Mouse (Mus musculus): Measurements from ENCODE around the gene Ddr1. TPM values are rescaled to one million over a fixed set of nuclear protein-coding genes. Genes with fewer than 3 reads are reported as not detected.

Ddr1 gene
- 52.9 and 87.2 TPM in 2 replicates for polyA plus RNA-seq (2014; fragmentation: Nextera tagmentation; extraction: Ambion mirVana)

GRCm38 (mm10) chr17:35704621-35705464 is at the start of gene Ddr1:
Ddr1 (minus strand) TSS chr17:35704621.
- 2% methylated on average over 19 of the region's 19 CpGs for WGBS
- ATAC-seq (ENCODE audit: low FRiP score, low TSS enrichment) (peak; percentile 57), DNase-seq (peak; percentile 87)
- Histone ChIP-seq H3K4me3 (replicated peaks; ENCODE audit: low read depth, low read length) (peak within 1 kb of the TSS; percentile 77), H3K27me3 (ENCODE audit: control insufficient read depth, insufficient read depth, low read length) (no peaks in the 10 kb centered on the region), H3K4me2 (ENCODE audit: low read length) (peak within 1 kb of the TSS; percentile 89), H3K9me3 (ENCODE audit: control insufficient read depth, low read length) (no peaks in the 10 kb centered on the region), H3K36me3 (ENCODE audit: control insufficient read depth, insufficient read depth, low read length) (no peaks in the 10 kb centered on the region), H3K4me1 (ENCODE audit: control insufficient read depth, insufficient read depth, low read length) (peaks cover 22% of the 10 kb centered on the region), H3K9ac (replicated peaks; ENCODE audit: low read length) (peak within 1 kb of the TSS; percentile 68), H3K27ac (replicated peaks; ENCODE audit: low read depth, low read length) (peak within 1 kb of the TSS; percentile 98)

- Histone ChIP-seq H3K9me3 (ENCODE audit: control insufficient read depth, low read length) (no peaks in the 10 kb centered on the region), H3K9ac (replicated peaks; ENCODE audit: low read length) (no peak overlapping the region), H3K4me1 (ENCODE audit: control insufficient read depth, insufficient read depth, low read length) (no peaks in the 10 kb centered on the region), H3K4me2 (ENCODE audit: low read length) (no peak overlapping the region), H3K27me3 (ENCODE audit: control insufficient read depth, insufficient read depth, low read length) (no peaks in the 10 kb centered on the region), H3K4me3 (replicated peaks; ENCODE audit: low read depth, low read length) (no peak overlapping the region), H3K27ac (replicated peaks; ENCODE audit: low read depth, low read length) (no peak overlapping the region), H3K36me3 (ENCODE audit: control insufficient read depth, insufficient read depth, low read length) (no peaks in the 10 kb centered on the region)
- ATAC-seq (ENCODE audit: low FRiP score, low TSS enrichment): no peak
- WGBS: 96% methylated on average over 7 of the region's 7 CpGs
- DNase-seq: no peak
Observed at GRCm38 (mm10) chr17:35753668-35754067, 49.2 kb upstream of the Ddr1 start.

GRCm38 (mm10) chr17:35752221-35752811 is 47.9 kb upstream of the Ddr1 start:
- DNase-seq (peak; percentile 42), ATAC-seq (ENCODE audit: low FRiP score, low TSS enrichment) (no peak)
- Histone ChIP-seq H3K36me3 (ENCODE audit: control insufficient read depth, insufficient read depth, low read length) (no peaks in the 10 kb centered on the region), H3K9me3 (ENCODE audit: control insufficient read depth, low read length) (no peaks in the 10 kb centered on the region), H3K27me3 (ENCODE audit: control insufficient read depth, insufficient read depth, low read length) (no peaks in the 10 kb centered on the region), H3K27ac (replicated peaks; ENCODE audit: low read depth, low read length) (0 out of 2 replicates have a peak overlapping the region, but pooled peaks have one; percentile 41), H3K4me2 (ENCODE audit: low read length) (no peak overlapping the region), H3K4me1 (ENCODE audit: control insufficient read depth, insufficient read depth, low read length) (no peaks in the 10 kb centered on the region), H3K4me3 (replicated peaks; ENCODE audit: low read depth, low read length) (no peak overlapping the region), H3K9ac (replicated peaks; ENCODE audit: low read length) (no peak overlapping the region)
- 48% methylated on average over 7 of the region's 7 CpGs for WGBS

- ATAC-seq (ENCODE audit: low FRiP score, low TSS enrichment) (no peak), DNase-seq (no peak)
- no peak overlapping the region for H3K4me3 ChIP-seq (replicated peaks; ENCODE audit: low read depth, low read length)
- no peak overlapping the region for H3K27ac ChIP-seq (replicated peaks; ENCODE audit: low read depth, low read length)
- H3K4me1 ChIP-seq (ENCODE audit: control insufficient read depth, insufficient read depth, low read length): no peaks in the 10 kb centered on the region
- no peak overlapping the region for H3K4me2 ChIP-seq (ENCODE audit: low read length)
- no peaks in the 10 kb centered on the region for H3K9me3 ChIP-seq (ENCODE audit: control insufficient read depth, low read length)
- 85% methylated on average over 10 of the region's 10 CpGs for WGBS
- H3K36me3 ChIP-seq (ENCODE audit: control insufficient read depth, insufficient read depth, low read length): no peaks in the 10 kb centered on the region
- no peaks in the 10 kb centered on the region for H3K27me3 ChIP-seq (ENCODE audit: control insufficient read depth, insufficient read depth, low read length)
- H3K9ac ChIP-seq (replicated peaks; ENCODE audit: low read length): no peak overlapping the region
Observed at GRCm38 (mm10) chr17:35749685-35750084, 45.3 kb upstream of the Ddr1 start.

- ATAC-seq (ENCODE audit: low FRiP score, low TSS enrichment): no peak
Observed at GRCm38 (mm10) chr17:35744361-35744760, 39.9 kb upstream of the Ddr1 start.

GRCm38 (mm10) chr17:35742948-35743347 is 38.5 kb upstream of the Ddr1 start:
- Histone ChIP-seq H3K27me3 (ENCODE audit: control insufficient read depth, insufficient read depth, low read length) (no peaks in the 10 kb centered on the region), H3K4me1 (ENCODE audit: control insufficient read depth, insufficient read depth, low read length) (no peaks in the 10 kb centered on the region), H3K4me3 (replicated peaks; ENCODE audit: low read depth, low read length) (no peak overlapping the region), H3K9me3 (ENCODE audit: control insufficient read depth, low read length) (no peaks in the 10 kb centered on the region), H3K4me2 (ENCODE audit: low read length) (no peak overlapping the region), H3K9ac (replicated peaks; ENCODE audit: low read length) (no peak overlapping the region), H3K27ac (replicated peaks; ENCODE audit: low read depth, low read length) (no peak overlapping the region), H3K36me3 (ENCODE audit: control insufficient read depth, insufficient read depth, low read length) (no peaks in the 10 kb centered on the region)
- DNase-seq (no peak), ATAC-seq (ENCODE audit: low FRiP score, low TSS enrichment) (no peak)
- WGBS: 79% methylated on average over 3 of the region's 3 CpGs

More at GRCm38 (mm10) chr17:35744361-35744760, 39.9 kb upstream of the Ddr1 start:
- Histone ChIP-seq H3K27ac (replicated peaks; ENCODE audit: low read depth, low read length) (no peak overlapping the region), H3K36me3 (ENCODE audit: control insufficient read depth, insufficient read depth, low read length) (no peaks in the 10 kb centered on the region), H3K4me3 (replicated peaks; ENCODE audit: low read depth, low read length) (no peak overlapping the region), H3K9ac (replicated peaks; ENCODE audit: low read length) (no peak overlapping the region), H3K27me3 (ENCODE audit: control insufficient read depth, insufficient read depth, low read length) (no peaks in the 10 kb centered on the region), H3K4me1 (ENCODE audit: control insufficient read depth, insufficient read depth, low read length) (no peaks in the 10 kb centered on the region), H3K9me3 (ENCODE audit: control insufficient read depth, low read length) (no peaks in the 10 kb centered on the region), H3K4me2 (ENCODE audit: low read length) (no peak overlapping the region)
- DNase-seq: no peak
- 96% methylated on average over 2 of the region's 2 CpGs for WGBS

- whole genome bisulfite sequencing: 80% methylated on average over 9 of the region's 9 CpGs
Observed at GRCm38 (mm10) chr17:35741589-35742226, 37.3 kb upstream of the Ddr1 start.

GRCm38 (mm10) chr17:35740276-35740880 is 36.0 kb upstream of the Ddr1 start:
- Histone ChIP-seq H3K27me3 (ENCODE audit: control insufficient read depth, insufficient read depth, low read length) (no peaks in the 10 kb centered on the region; the same call in 1 of the 2 replicates), H3K9me3 (ENCODE audit: control insufficient read depth, low read length) (no peaks in the 10 kb centered on the region), H3K4me1 (ENCODE audit: control insufficient read depth, insufficient read depth, low read length) (no peaks in the 10 kb centered on the region), H3K4me3 (replicated peaks; ENCODE audit: low read depth, low read length) (no peak overlapping the region), H3K27ac (replicated peaks; ENCODE audit: low read depth, low read length) (no peak overlapping the region), H3K9ac (replicated peaks; ENCODE audit: low read length) (no peak overlapping the region), H3K4me2 (ENCODE audit: low read length) (no peak overlapping the region), H3K36me3 (ENCODE audit: control insufficient read depth, insufficient read depth, low read length) (no peaks in the 10 kb centered on the region)
- 79% methylated on average over 5 of the region's 5 CpGs for WGBS
- DNase-seq: no peak
- no peak for ATAC-seq (ENCODE audit: low FRiP score, low TSS enrichment)

More at GRCm38 (mm10) chr17:35741589-35742226, 37.3 kb upstream of the Ddr1 start:
- Histone ChIP-seq H3K36me3 (ENCODE audit: control insufficient read depth, insufficient read depth, low read length) (no peaks in the 10 kb centered on the region), H3K4me3 (replicated peaks; ENCODE audit: low read depth, low read length) (no peak overlapping the region), H3K9me3 (ENCODE audit: control insufficient read depth, low read length) (no peaks in the 10 kb centered on the region), H3K4me1 (ENCODE audit: control insufficient read depth, insufficient read depth, low read length) (no peaks in the 10 kb centered on the region), H3K4me2 (ENCODE audit: low read length) (no peak overlapping the region), H3K27me3 (ENCODE audit: control insufficient read depth, insufficient read depth, low read length) (no peaks in the 10 kb centered on the region; the same call in 1 of the 2 replicates), H3K27ac (replicated peaks; ENCODE audit: low read depth, low read length) (no peak overlapping the region), H3K9ac (replicated peaks; ENCODE audit: low read length) (no peak overlapping the region)
- no peak for ATAC-seq (ENCODE audit: low FRiP score, low TSS enrichment)
- no peak for DNase-seq

Measured in midbrain, embryonic 14.5 days (tissue).